Mouse (Mus musculus): ENCODE results near the gene Btf3. TPM values are rescaled to one million over a fixed set of nuclear protein-coding genes. Genes with fewer than 3 reads are reported as not detected.
A peak's percentile ranks its signal among the peaks of the same experiment; 100 is the strongest.

The Btf3 gene
- polyA plus RNA-seq (2015; fragmentation: Nextera tagmentation; extraction: Ambion mirVana): 385 and 447 TPM in 2 replicates

DNA sequence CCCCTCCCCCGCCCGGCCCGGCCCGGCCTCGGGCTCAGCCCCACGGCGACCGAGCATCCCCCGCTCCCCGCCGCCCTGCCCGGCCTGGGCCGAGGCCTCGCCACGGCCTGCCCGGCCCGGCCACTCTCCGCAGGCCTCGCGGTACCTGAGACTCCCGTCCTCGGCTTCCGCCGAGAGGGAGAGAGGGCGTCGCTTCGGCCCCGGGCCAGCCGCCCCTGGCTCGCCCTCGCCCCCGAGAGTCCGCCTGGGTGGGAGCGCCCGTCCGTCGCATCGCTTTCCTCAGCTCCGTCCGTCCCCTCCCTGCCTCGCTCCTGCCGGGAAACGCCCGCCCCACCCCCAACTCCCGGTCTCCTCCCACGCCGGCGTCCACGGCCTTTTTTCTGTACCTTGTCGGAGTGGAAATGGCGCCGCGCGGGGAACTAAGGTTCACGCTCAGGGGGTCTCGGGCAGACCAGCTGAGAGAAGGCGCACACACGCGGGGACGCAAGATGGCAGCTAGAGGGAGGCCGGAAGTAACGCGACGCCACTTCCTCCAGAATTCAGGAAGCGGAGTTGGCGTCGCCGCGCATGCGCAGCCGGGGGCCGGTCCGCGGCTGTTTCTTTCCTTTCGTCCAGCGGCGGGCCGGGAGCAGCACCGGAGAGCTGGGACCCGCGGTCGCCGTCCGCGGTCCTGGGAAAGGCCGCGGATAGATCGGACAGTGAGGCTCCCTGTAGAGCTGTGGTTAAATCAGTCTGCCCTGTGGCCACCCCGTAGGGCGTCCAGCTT, at the start of gene Btf3:
Gene Btf3 (minus strand): TSS at position 527 of the 766 bp plus-strand sequence.
- Histone ChIP-seq H3K4me1 (peaks cover 20% of the 10 kb centered on the region), H3K27me3 (replicated peaks) (no peaks in the 10 kb centered on the region), H3K9ac (peak within 1 kb of the TSS; percentile 100), H3K36me3 (peaks cover 31% of the 10 kb centered on the region), H3K9me3 (no peaks in the 10 kb centered on the region), H3K4me3 (peak within 1 kb of the TSS; percentile 96), H3K27ac (replicated peaks) (peak within 1 kb of the TSS; percentile 93), H3K4me2 (peak within 1 kb of the TSS; percentile 89)
- ATAC-seq (ENCODE audit: extremely low read depth, insufficient number of reproducible peaks, low FRiP score, low TSS enrichment): peak; percentile 84
- WGBS: 1% methylated on average over 75 of the region's 90 CpGs

DNA sequence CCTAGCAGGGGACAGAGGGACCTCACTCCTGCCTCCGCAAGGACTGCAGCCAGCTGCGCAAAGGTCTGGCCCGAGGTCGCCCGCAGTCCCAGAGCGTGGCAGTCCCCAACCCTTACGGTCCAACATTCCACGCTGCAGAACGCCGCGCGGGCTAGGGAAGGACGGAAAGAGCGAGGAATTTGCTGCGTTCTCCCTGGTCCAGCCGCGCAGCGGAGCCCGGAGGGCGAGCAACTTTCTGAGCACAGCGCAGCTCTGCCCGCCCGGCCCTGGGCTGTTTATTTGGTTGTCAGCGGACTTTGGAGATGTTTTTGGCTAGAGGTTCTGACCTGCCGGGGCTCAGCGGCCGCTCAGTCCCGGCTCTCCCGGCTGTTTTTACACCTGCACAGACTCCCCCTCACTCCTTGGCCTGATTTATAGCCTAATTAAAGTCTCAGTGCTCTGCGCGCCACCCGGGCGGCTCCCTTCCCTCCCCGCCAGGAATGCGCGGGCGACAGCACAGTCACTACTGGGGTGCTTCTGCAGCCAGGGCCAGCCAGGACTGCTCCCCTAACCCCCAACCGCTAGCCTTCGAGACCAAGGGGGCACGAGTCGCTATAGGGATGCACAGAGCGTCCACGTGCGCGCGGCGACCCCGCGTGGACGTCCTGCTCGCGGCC, 49.1 kb upstream of the Btf3 start:
- Histone ChIP-seq H3K4me1 (peaks cover 9% of the 10 kb centered on the region), H3K36me3 (no peaks in the 10 kb centered on the region), H3K27ac (replicated peaks) (no peak overlapping the region), H3K9me3 (no peaks in the 10 kb centered on the region), H3K27me3 (replicated peaks) (peaks cover 92% of the 10 kb centered on the region), H3K9ac (no peak overlapping the region), H3K4me3 (peak overlapping the region; percentile 29), H3K4me2 (peak overlapping the region; percentile 57)
- WGBS: under 1% methylated on average over 52 of the region's 52 CpGs
- no peak for ATAC-seq (ENCODE audit: extremely low read depth, insufficient number of reproducible peaks, low FRiP score, low TSS enrichment)

DNA sequence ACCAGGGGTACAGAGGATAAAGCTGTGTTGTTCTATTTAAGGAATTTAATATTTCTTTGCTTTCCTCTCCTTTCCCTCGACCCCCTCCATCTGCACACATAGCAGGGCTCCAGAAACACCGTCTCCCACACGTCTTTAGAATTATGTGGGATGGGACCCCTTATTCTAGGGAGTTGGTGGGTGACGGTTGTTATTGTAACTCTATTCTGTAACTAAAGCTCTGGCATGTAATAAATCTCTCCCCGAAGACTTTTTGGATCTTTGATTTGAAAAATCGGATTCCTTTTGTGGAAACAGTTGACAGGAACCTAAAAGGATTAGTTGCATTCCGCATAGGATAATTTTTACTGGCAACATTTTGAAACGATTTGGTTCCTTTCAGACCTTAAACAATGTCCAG, 48.3 kb upstream of the Btf3 start:
- no peaks in the 10 kb centered on the region for H3K36me3 ChIP-seq
- H3K4me1 ChIP-seq: peaks cover 9% of the 10 kb centered on the region
- no peak overlapping the region for H3K4me2 ChIP-seq
- 2% methylated on average over 8 of the region's 8 CpGs for WGBS
- no peak overlapping the region for H3K4me3 ChIP-seq
- H3K27ac ChIP-seq (replicated peaks): no peak overlapping the region
- ATAC-seq (ENCODE audit: extremely low read depth, insufficient number of reproducible peaks, low FRiP score, low TSS enrichment): no peak
- no peaks in the 10 kb centered on the region for H3K9me3 ChIP-seq
- H3K9ac ChIP-seq: no peak overlapping the region
- peaks cover 93% of the 10 kb centered on the region for H3K27me3 ChIP-seq (replicated peaks)

- no peak for ATAC-seq (ENCODE audit: extremely low read depth, insufficient number of reproducible peaks, low FRiP score, low TSS enrichment)
- no peak overlapping the region for H3K4me3 ChIP-seq
- H3K9ac ChIP-seq: no peak overlapping the region
- no peaks in the 10 kb centered on the region for H3K36me3 ChIP-seq
- H3K4me2 ChIP-seq: no peak overlapping the region
- H3K27ac ChIP-seq (replicated peaks): no peak overlapping the region
- H3K4me1 ChIP-seq: peaks cover 9% of the 10 kb centered on the region
- H3K9me3 ChIP-seq: no peaks in the 10 kb centered on the region
- 9% methylated on average over 4 of the region's 4 CpGs for WGBS
- peaks cover 93% of the 10 kb centered on the region for H3K27me3 ChIP-seq (replicated peaks)
Observed at GRCm38 (mm10) chr13:98363046-98363445, 46.2 kb upstream of the Btf3 start.

DNA sequence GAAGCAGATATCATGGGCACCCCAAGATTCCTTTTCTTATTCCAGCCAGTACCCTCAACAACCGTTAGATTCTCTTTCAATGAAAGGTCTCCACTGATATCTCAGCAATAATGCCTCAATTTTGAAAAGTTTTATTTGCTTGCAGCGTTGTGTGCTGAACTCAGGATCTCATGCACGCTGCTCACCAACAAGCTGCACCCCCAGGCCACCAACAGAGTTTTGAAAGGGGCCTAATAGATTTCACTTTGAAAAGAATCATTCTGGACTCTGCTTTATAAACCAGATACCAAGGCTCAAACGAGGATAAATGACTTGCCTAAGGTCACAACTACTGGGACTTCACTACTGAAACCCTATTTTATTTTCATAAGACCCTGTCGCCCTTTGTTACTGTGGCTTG, 44.4 kb upstream of the Btf3 start:
- Histone ChIP-seq H3K27ac (replicated peaks) (no peak overlapping the region), H3K4me2 (no peak overlapping the region), H3K9ac (no peak overlapping the region), H3K4me1 (peaks cover 6% of the 10 kb centered on the region), H3K9me3 (no peaks in the 10 kb centered on the region), H3K36me3 (no peaks in the 10 kb centered on the region), H3K27me3 (replicated peaks) (peaks cover 89% of the 10 kb centered on the region), H3K4me3 (no peak overlapping the region)
- 11% methylated on average over 5 of the region's 5 CpGs for WGBS
- ATAC-seq (ENCODE audit: extremely low read depth, insufficient number of reproducible peaks, low FRiP score, low TSS enrichment): no peak

GRCm38 (mm10) chr13:98360391-98360790, 43.6 kb upstream of the Btf3 start:
- Histone ChIP-seq H3K9ac (no peak overlapping the region), H3K4me2 (no peak overlapping the region), H3K36me3 (no peaks in the 10 kb centered on the region), H3K27me3 (replicated peaks) (peaks cover 89% of the 10 kb centered on the region), H3K27ac (replicated peaks) (no peak overlapping the region), H3K4me3 (no peak overlapping the region), H3K4me1 (peaks cover 6% of the 10 kb centered on the region; the same call in 1 of the 2 replicates), H3K9me3 (no peaks in the 10 kb centered on the region)
- WGBS: 4% methylated on average over 6 of the region's 6 CpGs
- ATAC-seq (ENCODE audit: extremely low read depth, insufficient number of reproducible peaks, low FRiP score, low TSS enrichment): no peak

GRCm38 (mm10) chr13:98359337-98359736, 42.5 kb upstream of the Btf3 start:
- H3K4me1 ChIP-seq: peaks cover 16% of the 10 kb centered on the region
- no peak overlapping the region for H3K4me3 ChIP-seq
- H3K36me3 ChIP-seq: no peaks in the 10 kb centered on the region
- H3K9ac ChIP-seq: no peak overlapping the region
- no peaks in the 10 kb centered on the region for H3K9me3 ChIP-seq
- H3K27me3 ChIP-seq (replicated peaks): peaks cover 90% of the 10 kb centered on the region
- H3K27ac ChIP-seq (replicated peaks): no peak overlapping the region
- 4% methylated on average over 6 of the region's 8 CpGs for WGBS
- no peak overlapping the region for H3K4me2 ChIP-seq
- ATAC-seq (ENCODE audit: extremely low read depth, insufficient number of reproducible peaks, low FRiP score, low TSS enrichment): no peak

DNA sequence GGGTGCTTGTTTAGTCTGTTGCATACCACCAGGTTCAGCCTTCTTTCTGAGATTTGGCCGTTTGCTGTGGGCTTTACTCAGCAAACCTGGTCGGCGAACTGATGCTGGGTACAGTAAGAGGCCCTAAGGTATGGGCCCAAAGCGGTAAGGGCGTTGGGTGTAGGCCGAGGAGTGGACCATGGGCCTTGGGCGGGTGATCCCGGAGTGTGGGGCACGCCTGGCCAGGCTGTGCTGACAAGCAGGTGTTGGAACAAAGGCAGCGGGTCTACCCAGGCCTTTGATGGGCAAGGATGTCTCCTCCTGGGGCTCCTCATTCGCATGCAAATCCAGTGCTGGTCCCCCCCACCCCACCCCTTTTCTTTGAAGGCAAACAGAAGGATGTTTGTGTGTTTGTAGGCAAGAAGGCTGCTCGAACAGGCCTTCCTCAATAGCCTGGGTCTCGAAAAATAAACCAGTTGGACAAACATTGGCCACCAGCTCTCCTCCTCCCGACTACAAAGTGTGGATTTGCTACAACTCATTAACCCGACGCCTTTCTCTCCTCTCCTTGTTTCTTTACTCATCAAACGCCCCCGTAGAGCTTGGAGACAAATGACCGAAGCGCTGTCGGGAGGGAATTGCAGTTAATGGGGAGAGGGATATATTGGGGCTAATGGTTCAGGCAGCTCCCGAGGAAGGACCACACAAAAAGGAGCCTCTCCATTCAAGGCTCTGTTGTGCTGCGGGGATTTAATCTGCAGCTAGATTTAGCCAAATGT, 41.8 kb upstream of the Btf3 start:
- no peaks in the 10 kb centered on the region for H3K9me3 ChIP-seq
- no peak for ATAC-seq (ENCODE audit: extremely low read depth, insufficient number of reproducible peaks, low FRiP score, low TSS enrichment)
- H3K9ac ChIP-seq: no peak overlapping the region
- H3K4me1 ChIP-seq: peaks cover 23% of the 10 kb centered on the region
- no peak overlapping the region for H3K27ac ChIP-seq (replicated peaks)
- 4% methylated on average over 23 of the region's 23 CpGs for WGBS
- H3K4me3 ChIP-seq: no peak overlapping the region
- H3K4me2 ChIP-seq: no peak overlapping the region
- peaks cover 91% of the 10 kb centered on the region for H3K27me3 ChIP-seq (replicated peaks)
- no peaks in the 10 kb centered on the region for H3K36me3 ChIP-seq

DNA sequence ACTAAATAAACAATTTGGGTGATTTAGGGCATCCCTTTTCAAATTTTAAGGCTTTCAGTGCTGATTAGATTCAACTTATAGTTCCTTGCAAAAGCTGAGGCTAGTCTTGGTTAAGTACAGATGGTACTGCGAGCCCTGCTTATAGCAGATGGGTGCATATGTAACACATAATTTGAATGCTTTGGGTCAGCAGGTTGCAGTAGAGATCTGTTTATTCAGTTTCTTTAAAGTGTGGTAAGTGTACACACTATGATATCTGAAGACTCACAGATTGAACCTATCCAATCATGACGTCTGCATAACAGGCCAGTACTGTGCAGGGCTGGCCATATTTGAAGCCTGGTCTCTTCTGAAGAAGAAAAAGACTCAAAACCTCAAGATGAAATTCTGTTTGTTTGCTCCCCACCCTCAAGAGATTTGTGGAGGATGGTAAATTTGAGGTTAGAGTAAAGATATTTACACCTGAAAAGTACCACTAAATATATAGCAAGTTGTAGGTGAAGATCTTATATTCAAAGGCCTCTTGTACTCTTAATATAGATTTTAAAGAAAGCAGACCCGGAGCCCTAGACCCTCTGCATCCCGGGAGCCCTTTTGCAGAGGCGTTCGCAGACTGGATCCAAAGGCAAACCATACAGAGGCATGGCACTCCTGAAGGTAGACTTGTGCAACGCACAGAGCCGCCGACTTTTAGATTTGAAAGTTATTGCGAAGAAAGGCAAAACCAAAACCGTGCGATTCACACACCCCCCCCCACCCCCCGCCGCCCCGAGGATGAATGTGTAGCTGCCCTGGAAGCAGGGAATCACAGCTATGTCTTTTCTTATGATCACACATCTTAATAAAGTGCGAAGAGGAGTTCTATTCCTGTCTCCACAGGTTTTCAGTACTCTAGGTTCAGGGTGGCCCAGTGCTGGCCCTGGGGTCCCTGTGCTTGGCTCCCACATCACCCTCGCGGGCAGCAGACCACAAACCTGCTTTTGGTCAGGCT, 40.9 kb upstream of the Btf3 start:
- no peak overlapping the region for H3K9ac ChIP-seq
- no peak overlapping the region for H3K4me2 ChIP-seq
- no peaks in the 10 kb centered on the region for H3K36me3 ChIP-seq
- H3K4me3 ChIP-seq: no peak overlapping the region
- peaks cover 24% of the 10 kb centered on the region for H3K4me1 ChIP-seq
- ATAC-seq (ENCODE audit: extremely low read depth, insufficient number of reproducible peaks, low FRiP score, low TSS enrichment): no peak
- H3K9me3 ChIP-seq: no peaks in the 10 kb centered on the region
- H3K27me3 ChIP-seq (replicated peaks): peaks cover 91% of the 10 kb centered on the region
- H3K27ac ChIP-seq (replicated peaks): no peak overlapping the region
- WGBS: 4% methylated on average over 18 of the region's 18 CpGs

GRCm38 (mm10) chr13:98356973-98357425, 40.2 kb upstream of the Btf3 start:
- H3K27me3 ChIP-seq (replicated peaks): peaks cover 91% of the 10 kb centered on the region
- H3K9me3 ChIP-seq: no peaks in the 10 kb centered on the region
- WGBS: 12% methylated on average over 6 of the region's 6 CpGs
- peaks cover 24% of the 10 kb centered on the region for H3K4me1 ChIP-seq
- H3K4me3 ChIP-seq: no peak overlapping the region
- H3K27ac ChIP-seq (replicated peaks): no peak overlapping the region
- no peak for ATAC-seq (ENCODE audit: extremely low read depth, insufficient number of reproducible peaks, low FRiP score, low TSS enrichment)
- no peak overlapping the region for H3K4me2 ChIP-seq
- no peaks in the 10 kb centered on the region for H3K36me3 ChIP-seq
- no peak overlapping the region for H3K9ac ChIP-seq

Measured in heart, embryonic 13.5 days (tissue).